Mouse (Mus musculus) C2C12 (cell line): ENCODE data around the gene Zdhhc13. TPM values are rescaled to one million over a fixed set of nuclear protein-coding genes. Genes with fewer than 3 reads are reported as not detected.

ENCODE experiments used
- H3K27me3 ChIP-seq: one replicate; pipeline ENCODE4 v1.6.1; 2011; ENCODE audit not compliant: control insufficient read depth, insufficient read depth, insufficient read length
- H3K36me3 ChIP-seq: one replicate; pipeline ENCODE4 v1.6.1; 2011; ENCODE audit not compliant: control insufficient read depth, insufficient read depth
- H3K4me3 ChIP-seq: one replicate; pipeline ENCODE4 v1.5.1; 2011; ENCODE audit warnings: mild to moderate bottlenecking, control low read depth; ENCODE audit not compliant: poor library complexity, insufficient read depth, severe bottlenecking
- H3K79me2 ChIP-seq: one replicate; pipeline ENCODE4 v1.6.1; 2011; ENCODE audit not compliant: control insufficient read depth, insufficient read depth
- H3K79me3 ChIP-seq: one replicate; pipeline ENCODE4 v1.6.1; 2011; ENCODE audit warnings: low read depth, control low read depth
- H3ac ChIP-seq: one replicate; pipeline ENCODE3; 2011; ENCODE audit warnings: low read depth; ENCODE audit not compliant: control insufficient read depth, insufficient read length
- CEBPB ChIP-seq: IDR thresholded peaks from one replicate; pipeline ENCODE4 v1.6.1; 2011; ENCODE audit warnings: low read depth, mild to moderate bottlenecking, control low read depth, moderate library complexity
- CTCF ChIP-seq: IDR thresholded peaks from one replicate; pipeline ENCODE4 v1.5.1; 2011; ENCODE audit not compliant: control insufficient read depth, insufficient read depth, insufficient read length
- FOSL1 ChIP-seq: IDR thresholded peaks from one replicate; pipeline ENCODE4 v1.8.0; 2011; ENCODE audit warnings: mild to moderate bottlenecking, low read length; ENCODE audit not compliant: poor library complexity, insufficient read depth, severe bottlenecking
- MAX ChIP-seq: IDR thresholded peaks from one replicate; pipeline ENCODE4 v1.6.1; 2011; ENCODE audit warnings: mild to moderate bottlenecking, control low read depth
- MYOD1 ChIP-seq: IDR thresholded peaks from one replicate; pipeline ENCODE4 v1.6.1; 2011; ENCODE audit warnings: low read depth; ENCODE audit not compliant: control insufficient read depth, insufficient read length
- MYOG ChIP-seq: IDR thresholded peaks from one replicate; pipeline ENCODE4 v1.6.1; 2011; ENCODE audit not compliant: control insufficient read depth, insufficient read length; ENCODE audit errors: extremely low read depth
- USF1 ChIP-seq: IDR thresholded peaks from one replicate; pipeline ENCODE4 v1.6.1; 2011; ENCODE audit warnings: low read depth, mild to moderate bottlenecking, control low read depth, moderate library complexity
- polyA plus RNA-seq: library from polyadenylated mRNA; unstranded; fragments of >200 nt; fragmentation: generic; extraction: Trizol; gene quantifications from one replicate; pipeline ENCODE4 v1.2.1, GENCODE M21; 2012; ENCODE audit warnings: missing spikeins

The Zdhhc13 gene
- polyA plus RNA-seq, 1 experiment, result 12.2 TPM

- Histone ChIP-seq H3K27me3 (no peaks in the 10 kb centered on the region), H3K36me3 (no peaks in the 10 kb centered on the region), H3K79me2 (no peaks in the 10 kb centered on the region), H3K79me3 (no peaks in the 10 kb centered on the region), H3K4me3 (no peak overlapping the region), H3ac (no peak overlapping the region)
- TF ChIP-seq USF1, result no peak
- TF ChIP-seq FOSL1, result no peak
- TF ChIP-seq MYOD1, result no peak
- TF ChIP-seq CTCF, result no peak
- no peak for TF ChIP-seq MYOG
- TF ChIP-seq MAX, result no peak
- no peak for TF ChIP-seq CEBPB
These were observed 58.0 kb downstream of the Zdhhc13 start for GRCm38 (mm10) chr7:48846755-48847154.

DNA sequence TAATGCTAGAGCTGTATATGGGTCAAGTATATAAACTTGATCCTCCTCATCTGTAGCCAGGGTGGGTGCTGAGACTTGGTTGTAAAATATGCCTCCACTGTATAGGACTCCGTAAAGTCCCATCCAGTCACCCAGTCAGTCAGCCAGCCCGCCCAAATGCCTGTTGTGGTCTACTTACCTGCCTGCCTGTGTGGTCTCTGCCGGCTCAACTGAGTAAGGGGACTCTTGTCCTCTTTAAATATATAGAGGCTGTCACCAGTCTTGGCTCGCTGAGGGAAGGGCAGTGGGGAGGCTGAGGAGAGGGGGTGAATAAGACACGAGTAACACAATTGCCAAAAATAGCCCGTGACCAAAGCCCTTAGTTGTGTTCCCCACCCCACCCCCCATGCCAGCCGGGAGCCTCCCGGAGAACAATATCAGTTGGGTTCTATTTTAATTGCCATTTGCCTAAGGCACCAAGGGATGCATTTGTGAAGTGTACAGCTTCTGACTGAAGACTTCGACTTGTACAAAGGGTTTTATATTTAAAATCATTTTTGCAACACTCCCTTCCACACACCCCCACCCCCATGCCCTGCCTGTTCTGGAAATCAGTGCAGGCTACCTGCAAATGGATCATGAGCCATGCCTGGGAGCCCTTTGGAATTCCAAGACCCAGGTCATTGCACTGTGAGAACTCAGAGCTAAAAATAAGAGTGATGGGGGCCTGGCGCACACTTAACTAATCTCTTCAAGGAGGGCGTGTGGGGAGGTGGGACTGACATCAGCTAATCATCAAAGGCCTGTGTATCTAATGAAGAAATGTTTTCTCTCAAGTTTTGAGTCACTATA is 59.2 kb downstream of the Zdhhc13 start, which contains the start of gene Csrp3:
Gene Csrp3, minus strand, starts transcription at position 214 of the 831 bp plus-strand sequence.
- Histone ChIP-seq H3K79me3 (no peaks in the 10 kb centered on the region), H3K4me3 (no peak within 1 kb of the TSS), H3ac (no peak within 1 kb of the TSS), H3K79me2 (no peaks in the 10 kb centered on the region), H3K27me3 (no peaks in the 10 kb centered on the region), H3K36me3 (no peaks in the 10 kb centered on the region)
- TF ChIP-seq MYOG (no peak), CTCF (no peak), MYOD1 (no peak), CEBPB (no peak), USF1 (no peak), MAX (no peak), FOSL1 (no peak)

- Histone ChIP-seq H3K4me3 (no peak overlapping the region), H3K79me3 (no peaks in the 10 kb centered on the region), H3ac (no peak overlapping the region), H3K79me2 (no peaks in the 10 kb centered on the region), H3K27me3 (no peaks in the 10 kb centered on the region), H3K36me3 (no peaks in the 10 kb centered on the region)
- no peak for TF ChIP-seq MYOG
- no peak for TF ChIP-seq CTCF
- TF ChIP-seq FOSL1, result no peak
- TF ChIP-seq USF1, result no peak
- TF ChIP-seq MYOD1, result no peak
- no peak for TF ChIP-seq MAX
- TF ChIP-seq CEBPB, result no peak
These were observed 62.8 kb downstream of the Zdhhc13 start for GRCm38 (mm10) chr7:48851529-48852104.

DNA sequence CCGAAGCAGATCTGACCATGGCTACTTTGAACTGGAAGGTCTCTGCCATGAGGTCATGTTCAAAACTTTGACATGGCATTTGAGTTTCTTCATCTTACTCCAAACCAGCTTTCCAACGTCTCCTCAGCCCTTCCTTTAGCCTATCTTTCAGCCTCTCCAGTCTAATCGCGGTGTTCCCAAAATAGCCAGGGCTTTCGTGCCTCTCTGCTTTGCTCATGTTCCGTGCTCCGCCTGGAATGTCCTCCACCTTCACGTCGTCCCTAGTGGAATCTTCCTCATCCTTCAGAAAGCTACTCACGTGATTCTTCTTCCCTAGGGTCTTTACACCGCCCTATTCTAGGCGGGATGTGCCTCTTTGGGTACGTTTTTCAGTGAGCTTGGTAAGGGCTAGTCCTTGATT is 64.7 kb downstream of the Zdhhc13 start:
- Histone ChIP-seq H3K36me3 (no peaks in the 10 kb centered on the region), H3K79me3 (no peaks in the 10 kb centered on the region), H3K4me3 (no peak overlapping the region), H3K27me3 (no peaks in the 10 kb centered on the region), H3ac (no peak overlapping the region), H3K79me2 (no peaks in the 10 kb centered on the region)
- TF ChIP-seq FOSL1 (no peak), USF1 (no peak), MAX (no peak), MYOG (no peak), CEBPB (no peak), CTCF (no peak)

GRCm38 (mm10) chr7:48855461-48855860 is 66.7 kb downstream of the Zdhhc13 start:
- Histone ChIP-seq H3K4me3 (no peak overlapping the region), H3K27me3 (no peaks in the 10 kb centered on the region), H3K36me3 (peaks cover 6% of the 10 kb centered on the region), H3K79me2 (no peaks in the 10 kb centered on the region), H3ac (no peak overlapping the region), H3K79me3 (no peaks in the 10 kb centered on the region)
- TF ChIP-seq MYOD1, result no peak

- H3K27me3 ChIP-seq, result no peaks in the 10 kb centered on the region
- no peak overlapping the region for H3K4me3 ChIP-seq
- H3K79me2 ChIP-seq, result no peaks in the 10 kb centered on the region
- H3ac ChIP-seq, result no peak overlapping the region
- peaks cover 6% of the 10 kb centered on the region for H3K36me3 ChIP-seq
- TF ChIP-seq CTCF, result no peak
- no peak for TF ChIP-seq CEBPB
- TF ChIP-seq FOSL1, result no peak
- no peak for TF ChIP-seq MYOG
- no peak for TF ChIP-seq MAX
- no peak for TF ChIP-seq USF1
- no peak for TF ChIP-seq MYOD1
- no peaks in the 10 kb centered on the region for H3K79me3 ChIP-seq
These were observed 69.5 kb downstream of the Zdhhc13 start for GRCm38 (mm10) chr7:48858257-48858656.
